ENCODE assay signal across 9 mouse cellular contexts in the genomic region with DNA sequence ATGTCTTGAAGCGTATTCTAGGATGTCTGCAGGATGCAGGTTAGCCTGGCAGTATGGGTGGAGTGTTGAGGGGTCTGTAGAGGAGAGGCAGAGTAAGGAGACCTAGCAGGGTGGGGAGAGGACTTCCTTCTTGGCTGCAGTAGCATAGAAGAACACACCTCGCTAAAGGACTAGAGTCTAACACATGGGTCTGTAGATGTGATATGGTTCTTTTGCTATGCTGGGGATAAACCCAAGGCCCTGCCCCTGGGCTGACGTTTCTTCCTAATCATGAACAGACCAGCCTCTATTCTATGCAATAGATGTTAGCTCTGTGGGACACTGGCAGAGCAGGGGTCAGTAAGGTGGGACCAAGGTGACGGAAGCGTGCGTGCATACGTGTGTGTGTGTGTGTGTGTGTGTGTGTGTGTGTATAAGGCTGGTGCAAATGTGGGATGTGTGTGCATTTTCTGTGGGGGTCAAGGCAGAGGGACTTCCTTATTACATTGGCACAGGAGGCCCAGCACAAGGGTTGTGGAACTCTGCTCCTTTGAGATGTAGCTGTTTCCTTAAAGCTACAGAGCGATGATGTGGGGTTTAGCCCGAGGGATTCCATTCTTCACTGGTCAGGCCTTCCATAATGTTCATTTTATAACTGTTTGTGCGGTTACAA. TPM values are rescaled to one million over a fixed set of nuclear protein-coding genes. Genes with fewer than 3 reads are reported as not detected.
A peak's percentile ranks its signal among the peaks of the same experiment; 100 is the strongest.
DNase-seq lines count a peak whose midpoint lies in the region; ATAC-seq and TF ChIP-seq lines count a peak whose summit lies in the region.
"Had no signal": no experiment of that assay in that cellular context is flagged by ENCODE, and none has a peak within 500 bp of the region (broad histone marks: within the 10 kb centered on the region; RNA-seq: fewer than 3 reads in every experiment).

No protein-coding gene starts in this region.

- H3K36me3 ChIP-seq in heart, postnatal 0 days (replicated peaks; ENCODE audit: control insufficient read depth, insufficient read depth, low read length), result no peaks in the 10 kb centered on the region
- H3K36me3 ChIP-seq in heart, embryonic 10.5 days, result no peaks in the 10 kb centered on the region
- H3K36me3 ChIP-seq in neural tube, embryonic 11.5 days (ENCODE audit: control insufficient read depth, insufficient read depth, low read length), result no peaks in the 10 kb centered on the region
- no peaks in the 10 kb centered on the region for H3K36me3 ChIP-seq in liver, embryonic 14.5 days (replicated peaks; ENCODE audit: control insufficient read depth, insufficient read depth, low read depth)
- no peaks in the 10 kb centered on the region for H3K36me3 ChIP-seq in stomach, embryonic 14.5 days (ENCODE audit: control insufficient read depth, insufficient read depth, low read length)
- H3K36me3 ChIP-seq in heart, embryonic 12.5 days, result no peaks in the 10 kb centered on the region

- 0 out of 2 replicates have a peak, but pooled peaks cover 7% of the 10 kb centered on the region for H3K4me1 ChIP-seq in heart, postnatal 0 days (ENCODE audit: control insufficient read depth, insufficient read depth)
- peaks cover 16% of the 10 kb centered on the region for H3K4me1 ChIP-seq in heart, embryonic 10.5 days
- H3K4me1 ChIP-seq in neural tube, embryonic 11.5 days (ENCODE audit: control insufficient read depth, insufficient read depth, low read length), result peaks cover 6% of the 10 kb centered on the region; the same call in 1 of the 2 replicates
- H3K4me1 ChIP-seq in liver, embryonic 14.5 days (replicated peaks; ENCODE audit: control insufficient read depth in 2 of 2, insufficient read depth in 2 of 2, low read length in 1 of 2), result peaks cover 25 to 36% of the 10 kb centered on the region in 2 experiments
- H3K4me1 ChIP-seq in stomach, embryonic 14.5 days (ENCODE audit: control insufficient read depth, insufficient read depth, low read length), result peaks cover 4% of the 10 kb centered on the region; the same call in 1 of the 2 replicates
- peaks cover 21% of the 10 kb centered on the region for H3K4me1 ChIP-seq in heart, embryonic 12.5 days (replicated peaks)

- 77% methylated on average over 10 of the region's 10 CpGs for WGBS in heart, postnatal 0 days
- 84% methylated on average over 10 of the region's 10 CpGs for WGBS in heart, embryonic 10.5 days
- WGBS in neural tube, embryonic 11.5 days, result 84% methylated on average over 10 of the region's 10 CpGs
- WGBS in liver, embryonic 14.5 days (ENCODE audit: insufficient replicate concordance), result 49% methylated on average over 10 of the region's 10 CpGs
- WGBS in stomach, embryonic 14.5 days, result 69% methylated on average over 10 of the region's 10 CpGs
- 77% methylated on average over 10 of the region's 10 CpGs for WGBS in heart, embryonic 12.5 days

- no peaks in the 10 kb centered on the region for H3K27me3 ChIP-seq in heart, postnatal 0 days (ENCODE audit: control insufficient read depth, insufficient read depth, low read length)
- no peaks in the 10 kb centered on the region for H3K27me3 ChIP-seq in heart, embryonic 10.5 days (ENCODE audit: insufficient read depth, poor library complexity, severe bottlenecking)
- H3K27me3 ChIP-seq in neural tube, embryonic 11.5 days (ENCODE audit: control insufficient read depth, insufficient read depth, low read length), result no peaks in the 10 kb centered on the region
- no peaks in the 10 kb centered on the region for H3K27me3 ChIP-seq in liver, embryonic 14.5 days (ENCODE audit: control insufficient read depth, insufficient read depth, low read length)
- no peaks in the 10 kb centered on the region for H3K27me3 ChIP-seq in stomach, embryonic 14.5 days (ENCODE audit: control insufficient read depth, insufficient read depth, low read length)
- no peaks in the 10 kb centered on the region for H3K27me3 ChIP-seq in heart, embryonic 12.5 days (replicated peaks)

- no peak overlapping the region for H3K9ac ChIP-seq in heart, postnatal 0 days (replicated peaks; ENCODE audit: low read depth, low read length)
- H3K9ac ChIP-seq in neural tube, embryonic 11.5 days (ENCODE audit: low read length), result no peak overlapping the region
- H3K9ac ChIP-seq in liver, embryonic 14.5 days (replicated peaks), result no peak overlapping the region
- H3K9ac ChIP-seq in stomach, embryonic 14.5 days (replicated peaks; ENCODE audit: low read depth, low read length), result no peak overlapping the region
- H3K9ac ChIP-seq in heart, embryonic 12.5 days, result no peak overlapping the region

- no peak for DNase-seq in heart, postnatal 0 days (ENCODE audit: low spot score)
- no peak for DNase-seq in heart, embryonic 10.5 days (ENCODE audit: low spot score)
- DNase-seq in neural tube, embryonic 11.5 days (ENCODE audit: low spot score), result no peak
- DNase-seq in neural tube, embryonic 10.5 days (ENCODE audit: extremely low spot score, low spot score), result no peak
- DNase-seq in liver, embryonic 14.5 days (ENCODE audit: low read depth in 3 of 3, low spot score in 3 of 3), result no peak
- DNase-seq in left cerebral cortex, postnatal 14 days (ENCODE audit: low spot score in 2 of 2), result no peak
- DNase-seq: kidney, adult 18-20 months had no signal

- intact Hi-C loops in left cerebral cortex, postnatal 14 days (cut with DNase I), result no loop called here

- no peak for TF ChIP-seq EP300 in heart, postnatal 0 days (IDR thresholded peaks at IDR 0.05; ENCODE audit: low read depth)
- TF ChIP-seq EP300 in liver, embryonic 14.5 days (IDR thresholded peaks at IDR 0.05; ENCODE audit: low read depth), result no peak

- no peak overlapping the region for H3K4me2 ChIP-seq in heart, postnatal 0 days (ENCODE audit: low read depth, low read length)
- no peak overlapping the region for H3K4me2 ChIP-seq in neural tube, embryonic 11.5 days (ENCODE audit: low read depth)
- peak overlapping the region; percentile 18; the same call in 1 of the 2 replicates for H3K4me2 ChIP-seq in liver, embryonic 14.5 days (ENCODE audit: low read depth)
- no peak overlapping the region for H3K4me2 ChIP-seq in stomach, embryonic 14.5 days (replicated peaks; ENCODE audit: low read depth, low read length)
- no peak overlapping the region for H3K4me2 ChIP-seq in heart, embryonic 12.5 days

- no peak for TF ChIP-seq CTCF in heart, postnatal 0 days (IDR thresholded peaks at IDR 0.05; ENCODE audit: low read depth)
- no peak for TF ChIP-seq CTCF in liver, embryonic 14.5 days (IDR thresholded peaks at IDR 0.05; ENCODE audit: low read depth)

- no peak for ATAC-seq in heart, postnatal 0 days (ENCODE audit: insufficient read depth, low read depth)
- no peak for ATAC-seq in neural tube, embryonic 11.5 days (ENCODE audit: insufficient read depth, low FRiP score, low TSS enrichment)
- no peak for ATAC-seq in liver, embryonic 14.5 days (ENCODE audit: insufficient read depth)
- no peak for ATAC-seq in stomach, embryonic 14.5 days (ENCODE audit: insufficient number of reproducible peaks, insufficient read depth, low FRiP score, low read depth)
- ATAC-seq in heart, embryonic 12.5 days (ENCODE audit: insufficient number of reproducible peaks, low FRiP score), result no peak

- no peaks in the 10 kb centered on the region for H3K9me3 ChIP-seq in heart, postnatal 0 days (replicated peaks; ENCODE audit: control insufficient read depth, low read length)
- no peaks in the 10 kb centered on the region for H3K9me3 ChIP-seq in heart, embryonic 10.5 days
- H3K9me3 ChIP-seq in neural tube, embryonic 11.5 days (ENCODE audit: control insufficient read depth, low read length), result no peaks in the 10 kb centered on the region
- H3K9me3 ChIP-seq in liver, embryonic 14.5 days (ENCODE audit: control insufficient read depth, low read length), result no peaks in the 10 kb centered on the region
- H3K9me3 ChIP-seq in stomach, embryonic 14.5 days (ENCODE audit: control insufficient read depth, low read depth, low read length), result no peaks in the 10 kb centered on the region
- no peaks in the 10 kb centered on the region for H3K9me3 ChIP-seq in heart, embryonic 12.5 days (replicated peaks)

- H3K27ac ChIP-seq in heart, postnatal 0 days (ENCODE audit: low read depth), result peak overlapping the region; percentile 22; the same call in 1 of the 2 replicates
- H3K27ac ChIP-seq in heart, embryonic 10.5 days, result no peak overlapping the region
- H3K27ac ChIP-seq in neural tube, embryonic 11.5 days (ENCODE audit: low read depth, low read length), result peak overlapping the region; percentile 67; the same call in 1 of the 2 replicates
- no peak overlapping the region for H3K27ac ChIP-seq in liver, embryonic 14.5 days
- H3K27ac ChIP-seq in stomach, embryonic 14.5 days (ENCODE audit: low read length), result peak overlapping the region; percentile 90
- H3K27ac ChIP-seq in heart, embryonic 12.5 days (ENCODE audit: poor library complexity, severe bottlenecking), result no peak overlapping the region

- H3K4me3 ChIP-seq in heart, postnatal 0 days (ENCODE audit: low read depth, low read length), result no peak overlapping the region
- no peak overlapping the region for H3K4me3 ChIP-seq in heart, embryonic 10.5 days
- no peak overlapping the region for H3K4me3 ChIP-seq in neural tube, embryonic 11.5 days (ENCODE audit: low read depth, low read length)
- H3K4me3 ChIP-seq in liver, embryonic 14.5 days (ENCODE audit: insufficient read depth in 1 of 2, low read depth in 2 of 2, low read length in 2 of 2), result no peak overlapping the region
- no peak overlapping the region for H3K4me3 ChIP-seq in stomach, embryonic 14.5 days (ENCODE audit: low read depth, low read length)
- no peak overlapping the region for H3K4me3 ChIP-seq in heart, embryonic 12.5 days

RNA-seq across cellular contexts. Expression of a gene that starts 7.0 kb away (rescaled TPM):
- 9.1 and 12.0 TPM in 2 replicates for total RNA-seq in heart, postnatal 0 days (2014; rRNA removed; ENCODE audit: low replicate concordance)
- polyA plus RNA-seq in heart, postnatal 0 days (2015; fragmentation: Nextera tagmentation; extraction: Ambion mirVana), result 3.0 and 3.6 TPM in 2 replicates
- 5.1 and 7.8 TPM in 2 replicates for polyA plus RNA-seq in heart, embryonic 10.5 days (2016; fragmentation: Nextera tagmentation; extraction: Ambion mirVana)
- 6.9 and 7.0 TPM in 2 replicates for polyA plus RNA-seq in neural tube, embryonic 11.5 days (2014; fragmentation: Nextera tagmentation; extraction: Ambion mirVana)
- 4.1 and 4.7 TPM in 2 replicates for polyA plus RNA-seq in liver, embryonic 14.5 days (2012; rRNA removed)
- 6.5 and 6.6 TPM in 2 replicates for polyA plus RNA-seq in liver, embryonic 14.5 days (2014; fragmentation: Nextera tagmentation; extraction: Ambion mirVana)
- 5.2 and 7.0 TPM in 2 replicates for polyA plus RNA-seq in stomach, embryonic 14.5 days (2014; fragmentation: Nextera tagmentation; extraction: Ambion mirVana)
- total RNA-seq in left cerebral cortex, postnatal 14 days (2021), result 10 to 100 TPM; 13.3 to 13.6 TPM
- 4.5 and 4.6 TPM in 2 replicates for polyA plus RNA-seq in heart, embryonic 12.5 days (2016; fragmentation: Nextera tagmentation; extraction: Ambion mirVana)

RNA-seq across cellular contexts. Expression of a gene that starts 41.6 kb away (rescaled TPM):
- 5.8 and 12.6 TPM in 2 replicates for total RNA-seq in heart, postnatal 0 days (2014; rRNA removed; ENCODE audit: low replicate concordance)
- 7.8 and 8.3 TPM in 2 replicates for polyA plus RNA-seq in heart, postnatal 0 days (2015; fragmentation: Nextera tagmentation; extraction: Ambion mirVana)
- polyA plus RNA-seq in heart, embryonic 10.5 days (2016; fragmentation: Nextera tagmentation; extraction: Ambion mirVana), result 2.7 and 3.3 TPM in 2 replicates
- 2.5 TPM in 2 replicates for polyA plus RNA-seq in neural tube, embryonic 11.5 days (2014; fragmentation: Nextera tagmentation; extraction: Ambion mirVana)
- 0.93 and 1.1 TPM in 2 replicates for polyA plus RNA-seq in liver, embryonic 14.5 days (2012; rRNA removed)
- 0.90 and 1.4 TPM in 2 replicates for polyA plus RNA-seq in liver, embryonic 14.5 days (2014; fragmentation: Nextera tagmentation; extraction: Ambion mirVana)
- polyA plus RNA-seq in stomach, embryonic 14.5 days (2014; fragmentation: Nextera tagmentation; extraction: Ambion mirVana), result 7.0 and 7.9 TPM in 2 replicates
- 1 to 10 TPM; 6.8 to 9.8 TPM for total RNA-seq in left cerebral cortex, postnatal 14 days (2021)
- 4.9 and 5.5 TPM in 2 replicates for polyA plus RNA-seq in heart, embryonic 12.5 days (2016; fragmentation: Nextera tagmentation; extraction: Ambion mirVana)

RNA-seq across cellular contexts. Expression of a gene that starts 50.7 kb away (rescaled TPM):
- 28.3 and 35.5 TPM in 2 replicates for total RNA-seq in heart, postnatal 0 days (2014; rRNA removed; ENCODE audit: low replicate concordance)
- 10.4 and 12.6 TPM in 2 replicates for polyA plus RNA-seq in heart, postnatal 0 days (2015; fragmentation: Nextera tagmentation; extraction: Ambion mirVana)
- polyA plus RNA-seq in heart, embryonic 10.5 days (2016; fragmentation: Nextera tagmentation; extraction: Ambion mirVana), result 22.4 and 23.5 TPM in 2 replicates
- polyA plus RNA-seq in neural tube, embryonic 11.5 days (2014; fragmentation: Nextera tagmentation; extraction: Ambion mirVana), result 27.7 and 29.4 TPM in 2 replicates
- polyA plus RNA-seq in liver, embryonic 14.5 days (2012; rRNA removed), result 7.8 and 8.3 TPM in 2 replicates
- polyA plus RNA-seq in liver, embryonic 14.5 days (2014; fragmentation: Nextera tagmentation; extraction: Ambion mirVana), result 6.0 and 7.4 TPM in 2 replicates
- polyA plus RNA-seq in stomach, embryonic 14.5 days (2014; fragmentation: Nextera tagmentation; extraction: Ambion mirVana), result 21.8 and 25.7 TPM in 2 replicates
- 10 to 100 TPM; 38.2 to 40.0 TPM for total RNA-seq in left cerebral cortex, postnatal 14 days (2021)
- polyA plus RNA-seq in heart, embryonic 12.5 days (2016; fragmentation: Nextera tagmentation; extraction: Ambion mirVana), result 23.6 and 23.7 TPM in 2 replicates

Comparison
In these comparisons a context has a peak if more than half of its experiments do, and no peak if none do; other contexts are left out.
1. H3K27ac ChIP-seq: peak in heart, postnatal 0 days (single experiment), neural tube, embryonic 11.5 days (single experiment) and stomach, embryonic 14.5 days (single experiment); none in heart, embryonic 10.5 days (single experiment), liver, embryonic 14.5 days (single experiment) and heart, embryonic 12.5 days (single experiment).